ENCODE assay signal across 23 mouse cellular contexts in genomic region chr11:107631124-107631523, GRCm38 (mm10).
DNase-seq lines count a peak whose midpoint lies in the region; ATAC-seq and TF ChIP-seq lines count a peak whose summit lies in the region.
"Had no signal": no experiment of that assay in that cellular context is flagged by ENCODE, and none has a peak within 500 bp of the region (broad histone marks: within the 10 kb centered on the region; RNA-seq: fewer than 3 reads in every experiment).

No protein-coding gene starts in this region.

- H3K27ac ChIP-seq in intestine, embryonic 14.5 days (ENCODE audit: low read depth): peak overlapping the region; percentile 48; the same call in 1 of the 2 replicates
- H3K27ac ChIP-seq in intestine, postnatal 0 days (ENCODE audit: low read depth, low read length): no peak overlapping the region
- H3K27ac ChIP-seq in stomach, embryonic 16.5 days (ENCODE audit: low read length): peak overlapping the region; percentile 24; the same call in 1 of the 2 replicates
- H3K27ac ChIP-seq in stomach, postnatal 0 days (replicated peaks): no peak overlapping the region
- no peak overlapping the region for H3K27ac ChIP-seq in heart, embryonic 10.5 days
- H3K27ac ChIP-seq: forebrain, embryonic 12.5 days; forebrain, embryonic 15.5 days; heart, embryonic 15.5 days; hindbrain, embryonic 10.5 days; hindbrain, embryonic 13.5 days had no signal

- TF ChIP-seq CTCF in intestine, postnatal 0 days (IDR thresholded peaks at IDR 0.05; ENCODE audit: low read depth): no peak
- no peak for TF ChIP-seq CTCF in stomach, postnatal 0 days (IDR thresholded peaks at IDR 0.05; ENCODE audit: low read depth)

- H3K4me2 ChIP-seq in intestine, embryonic 14.5 days (ENCODE audit: low read length): no peak overlapping the region
- no peak overlapping the region for H3K4me2 ChIP-seq in intestine, postnatal 0 days (replicated peaks; ENCODE audit: low read depth)
- H3K4me2 ChIP-seq in stomach, embryonic 16.5 days (ENCODE audit: low read depth, low read length): no peak overlapping the region
- H3K4me2 ChIP-seq in stomach, postnatal 0 days (replicated peaks; ENCODE audit: low read depth): no peak overlapping the region
- H3K4me2 ChIP-seq: forebrain, embryonic 12.5 days; forebrain, embryonic 15.5 days; heart, embryonic 12.5 days; heart, embryonic 15.5 days; hindbrain, embryonic 13.5 days had no signal

- H3K9me3 ChIP-seq in intestine, embryonic 14.5 days (ENCODE audit: control insufficient read depth, low read length): no peaks in the 10 kb centered on the region
- H3K9me3 ChIP-seq in intestine, postnatal 0 days (ENCODE audit: control insufficient read depth): no peaks in the 10 kb centered on the region
- no peaks in the 10 kb centered on the region for H3K9me3 ChIP-seq in stomach, embryonic 16.5 days (replicated peaks; ENCODE audit: control insufficient read depth, low read length)
- no peaks in the 10 kb centered on the region for H3K9me3 ChIP-seq in stomach, postnatal 0 days (ENCODE audit: control insufficient read depth, low read length)
- no peaks in the 10 kb centered on the region for H3K9me3 ChIP-seq in heart, embryonic 10.5 days
- H3K9me3 ChIP-seq: forebrain, embryonic 12.5 days; forebrain, embryonic 15.5 days; heart, embryonic 12.5 days; heart, embryonic 15.5 days; hindbrain, embryonic 10.5 days; hindbrain, embryonic 13.5 days had no signal

- no peaks in the 10 kb centered on the region for H3K27me3 ChIP-seq in intestine, embryonic 14.5 days (replicated peaks; ENCODE audit: control insufficient read depth, insufficient read depth, low read length)
- H3K27me3 ChIP-seq in intestine, postnatal 0 days (replicated peaks; ENCODE audit: control insufficient read depth, insufficient read depth, low read length): no peaks in the 10 kb centered on the region
- H3K27me3 ChIP-seq in stomach, embryonic 16.5 days (ENCODE audit: control insufficient read depth, insufficient read depth, low read length): no peaks in the 10 kb centered on the region
- H3K27me3 ChIP-seq in stomach, postnatal 0 days (ENCODE audit: control insufficient read depth, insufficient read depth, low read length): no peaks in the 10 kb centered on the region
- H3K27me3 ChIP-seq in heart, embryonic 10.5 days (ENCODE audit: insufficient read depth, poor library complexity, severe bottlenecking): no peaks in the 10 kb centered on the region
- H3K27me3 ChIP-seq: forebrain, embryonic 12.5 days; forebrain, embryonic 15.5 days; heart, embryonic 12.5 days; heart, embryonic 15.5 days; hindbrain, embryonic 13.5 days had no signal

- no peak overlapping the region for H3K9ac ChIP-seq in intestine, embryonic 14.5 days (ENCODE audit: low read length)
- no peak overlapping the region for H3K9ac ChIP-seq in intestine, postnatal 0 days (ENCODE audit: low read depth, low read length)
- H3K9ac ChIP-seq in stomach, embryonic 16.5 days (ENCODE audit: low read length): no peak overlapping the region
- no peak overlapping the region for H3K9ac ChIP-seq in stomach, postnatal 0 days (ENCODE audit: low read length)
- H3K9ac ChIP-seq: forebrain, embryonic 12.5 days; forebrain, embryonic 15.5 days; heart, embryonic 12.5 days; heart, embryonic 15.5 days; hindbrain, embryonic 13.5 days had no signal

- DNase-seq in intestine, embryonic 14.5 days (ENCODE audit: low spot score): no peak
- DNase-seq in stomach, postnatal 0 days (ENCODE audit: low spot score): no peak
- peak; percentile 56 for DNase-seq in adrenal gland, postnatal 10 days
- peak; percentile 59 to 63 for DNase-seq in adrenal gland, postnatal 36 days
- no peak for DNase-seq in heart, embryonic 10.5 days (ENCODE audit: low spot score)
- DNase-seq: cerebellum, adult 18-20 months; cerebellum, adult 9-10 months; cerebellum, postnatal 14 days; gastrocnemius, postnatal 25 days; heart, postnatal 10 days; heart, postnatal 36 days; kidney, adult 18-20 months had no signal

- peaks cover 50% of the 10 kb centered on the region for H3K36me3 ChIP-seq in intestine, embryonic 14.5 days (ENCODE audit: control insufficient read depth, insufficient read depth, low read length)
- H3K36me3 ChIP-seq in intestine, postnatal 0 days (ENCODE audit: control insufficient read depth, insufficient read depth): peaks cover 56% of the 10 kb centered on the region
- H3K36me3 ChIP-seq in stomach, embryonic 16.5 days (ENCODE audit: control insufficient read depth, insufficient read depth, low read length): peaks cover 3% of the 10 kb centered on the region; the same call in 1 of the 2 replicates
- peaks cover 14% of the 10 kb centered on the region for H3K36me3 ChIP-seq in stomach, postnatal 0 days (ENCODE audit: control insufficient read depth, insufficient read depth, low read length)
- peaks cover 62% of the 10 kb centered on the region for H3K36me3 ChIP-seq in heart, embryonic 10.5 days

- H3K4me3 ChIP-seq in intestine, embryonic 14.5 days (ENCODE audit: low read depth, low read length): no peak overlapping the region
- H3K4me3 ChIP-seq in intestine, postnatal 0 days (ENCODE audit: low read depth, low read length): no peak overlapping the region
- H3K4me3 ChIP-seq in stomach, embryonic 16.5 days (replicated peaks; ENCODE audit: low read length): no peak overlapping the region
- no peak overlapping the region for H3K4me3 ChIP-seq in stomach, postnatal 0 days (ENCODE audit: low read depth, low read length)
- no peak overlapping the region for H3K4me3 ChIP-seq in heart, embryonic 10.5 days
- H3K4me3 ChIP-seq: forebrain, embryonic 12.5 days; forebrain, embryonic 15.5 days; heart, embryonic 12.5 days; heart, embryonic 15.5 days; hindbrain, embryonic 10.5 days; hindbrain, embryonic 13.5 days had no signal

- 87% methylated on average over 7 of the region's 7 CpGs for WGBS in intestine, embryonic 14.5 days
- WGBS in intestine, postnatal 0 days: 81% methylated on average over 7 of the region's 7 CpGs
- 80% methylated on average over 7 of the region's 7 CpGs for WGBS in stomach, embryonic 16.5 days
- WGBS in stomach, postnatal 0 days: 85% methylated on average over 7 of the region's 7 CpGs
- WGBS in heart, embryonic 10.5 days: 88% methylated on average over 7 of the region's 7 CpGs

- 0 out of 2 replicates have a peak, but pooled peaks cover 5% of the 10 kb centered on the region for H3K4me1 ChIP-seq in intestine, embryonic 14.5 days (replicated peaks; ENCODE audit: control insufficient read depth, insufficient read depth, low read length)
- no peaks in the 10 kb centered on the region for H3K4me1 ChIP-seq in intestine, postnatal 0 days (replicated peaks; ENCODE audit: control insufficient read depth, insufficient read depth, low read length)
- H3K4me1 ChIP-seq in stomach, embryonic 16.5 days (ENCODE audit: control insufficient read depth, insufficient read depth, low read length): no peaks in the 10 kb centered on the region
- no peaks in the 10 kb centered on the region for H3K4me1 ChIP-seq in stomach, postnatal 0 days (replicated peaks; ENCODE audit: control insufficient read depth, insufficient read depth)
- H3K4me1 ChIP-seq in heart, embryonic 10.5 days: no peaks in the 10 kb centered on the region
- H3K4me1 ChIP-seq: forebrain, embryonic 12.5 days; forebrain, embryonic 15.5 days; heart, embryonic 12.5 days; heart, embryonic 15.5 days; hindbrain, embryonic 10.5 days; hindbrain, embryonic 13.5 days had no signal

- no peak for TF ChIP-seq EP300 in stomach, postnatal 0 days (optimal IDR thresholded peaks at IDR 0.05)

- no peak for ATAC-seq in intestine, embryonic 14.5 days (replicated peaks; ENCODE audit: low FRiP score, low TSS enrichment, low read depth)
- ATAC-seq in intestine, postnatal 0 days: no peak
- ATAC-seq in stomach, embryonic 16.5 days (ENCODE audit: insufficient read depth, low FRiP score): no peak
- ATAC-seq in stomach, postnatal 0 days (ENCODE audit: low FRiP score, low TSS enrichment): no peak
- ATAC-seq in erythroid progenitor cell, adult 5-6 weeks (replicated peaks; ENCODE audit: low FRiP score, poor library complexity, severe bottlenecking): no peak
- ATAC-seq: CD4-positive, CD25-positive, alpha-beta regulatory T cell, adult 4 months; forebrain, embryonic 15.5 days; hindbrain, embryonic 16.5 days had no signal

Comparison
In these comparisons a context has a peak if more than half of its experiments do, and no peak if none do; other contexts are left out.
1. H3K27ac ChIP-seq: peak in intestine, embryonic 14.5 days (single experiment) and stomach, embryonic 16.5 days (single experiment); none in intestine, postnatal 0 days (single experiment), stomach, postnatal 0 days (single experiment) and heart, embryonic 10.5 days (single experiment).
2. DNase-seq: peak in adrenal gland, postnatal 10 days (single experiment) and adrenal gland, postnatal 36 days (2 of 2); none in intestine, embryonic 14.5 days (single experiment), stomach, postnatal 0 days (single experiment) and heart, embryonic 10.5 days (single experiment).